Mouse (Mus musculus) CH12.LX (cell line): ENCODE results near the gene Wars. TPM values are rescaled to one million over a fixed set of nuclear protein-coding genes. Genes with fewer than 3 reads are reported as not detected.

Experiments used
- DNase-seq: peaks from one replicate; pipeline ENCODE4 v3.0.0-alpha.2; 2013; ENCODE audit errors: extremely low read depth
- H3K27ac ChIP-seq: 2 replicates; pipeline ENCODE4 v1.5.1; 2012; ENCODE audit warnings: low read depth, mild to moderate bottlenecking, control low read depth, moderate library complexity; ENCODE audit not compliant: insufficient read depth
- H3K27me3 ChIP-seq: replicated peaks from 2 replicates; pipeline ENCODE3; 2012; ENCODE audit warnings: inconsistent platforms
- H3K36me3 ChIP-seq, 2 experiments: replicated peaks in 1 of 2; 2 replicates each; pipeline versions ENCODE3 to v1.6.1; 2012; ENCODE audit warnings: inconsistent platforms in 1 of 2, low read length in 1 of 2, mild to moderate bottlenecking in 1 of 2, mixed read lengths in 1 of 2, moderate library complexity in 1 of 2; ENCODE audit not compliant: control insufficient read depth in 1 of 2, insufficient read depth in 1 of 2
- H3K4me1 ChIP-seq, 2 experiments: 2 replicates each; pipeline ENCODE4 v1.6.1; 2012; ENCODE audit warnings: inconsistent platforms in 1 of 2, moderate library complexity in 1 of 2; ENCODE audit not compliant: insufficient read depth in 2 of 2, control insufficient read depth in 1 of 2
- H3K4me2 ChIP-seq: 2 replicates; pipeline ENCODE4 v1.6.1; 2012; ENCODE audit warnings: low read depth, mild to moderate bottlenecking, control low read depth; ENCODE audit not compliant: poor library complexity, insufficient read depth, severe bottlenecking
- H3K4me3 ChIP-seq, 3 experiments: fragments of 150-350 bp in 1 of 3; sonication (generic) in 1 of 3; replicated peaks in 1 of 3; 2 replicates each; pipeline versions ENCODE3 to v1.5.1; 2011 to 2012; ENCODE audit warnings: low read depth in 2 of 3, low read length in 2 of 3, mild to moderate bottlenecking in 2 of 3, moderate library complexity in 2 of 3, control low read depth in 1 of 3, improper control_type of control experiment in 1 of 3, inconsistent platforms in 1 of 3, mixed read lengths in 1 of 3; ENCODE audit not compliant: poor library complexity in 1 of 3
- H3K79me2 ChIP-seq: replicated peaks from 2 replicates; pipeline ENCODE4 v1.6.1; 2012; ENCODE audit warnings: mild to moderate bottlenecking, moderate library complexity; ENCODE audit not compliant: control insufficient read depth, poor library complexity, insufficient read depth, severe bottlenecking; ENCODE audit errors: extremely low read depth
- H3K9ac ChIP-seq: 2 replicates; pipeline ENCODE4 v1.6.1; 2012; ENCODE audit warnings: low read depth, mild to moderate bottlenecking, control low read depth, moderate library complexity; ENCODE audit not compliant: insufficient read depth
- H3K9me3 ChIP-seq: replicated peaks from 2 replicates; pipeline ENCODE3; 2012; ENCODE audit warnings: low read length, inconsistent platforms, mixed read lengths
- CHD1 ChIP-seq: IDR thresholded peaks from 2 replicates; pipeline ENCODE4 v1.6.1; 2012; ENCODE audit warnings: low read depth, low read length, improper control_type of control experiment, inconsistent platforms
- CHD2 ChIP-seq: IDR thresholded peaks from 2 replicates; pipeline ENCODE4 v1.6.1; 2011; ENCODE audit warnings: low read length, improper control_type of control experiment
- E2F4 ChIP-seq: IDR thresholded peaks from 2 replicates; pipeline ENCODE4 v1.6.1; 2011; ENCODE audit warnings: low read depth, low read length, improper control_type of control experiment; ENCODE audit not compliant: insufficient replicate concordance
- ELF1 ChIP-seq: IDR thresholded peaks from 2 replicates; pipeline ENCODE4 v1.6.1; 2014; ENCODE audit warnings: low read depth, mild to moderate bottlenecking, inconsistent platforms, low read length, improper control_type of control experiment
- GABPA ChIP-seq: IDR thresholded peaks from 2 replicates; pipeline ENCODE4 v1.6.1; 2012; ENCODE audit warnings: low read depth, low read length, improper control_type of control experiment, inconsistent platforms; ENCODE audit not compliant: insufficient replicate concordance
- JUN ChIP-seq: IDR thresholded peaks from 2 replicates; pipeline ENCODE4 v1.6.1; 2011; ENCODE audit warnings: low read depth, mild to moderate bottlenecking, low read length, improper control_type of control experiment, moderate library complexity; ENCODE audit not compliant: insufficient read depth
- JUND ChIP-seq: conservative IDR thresholded peaks from 2 replicates; pipeline ENCODE4 v1.6.1; 2011; ENCODE audit warnings: low read depth, low read length, improper control_type of control experiment
- KAT2A ChIP-seq: IDR thresholded peaks from 2 replicates; pipeline ENCODE4 v1.6.1; 2012; ENCODE audit warnings: low read length, improper control_type of control experiment, inconsistent platforms; ENCODE audit not compliant: insufficient replicate concordance
- MAFK ChIP-seq: IDR thresholded peaks from 2 replicates; pipeline ENCODE4 v1.6.1; 2011; ENCODE audit warnings: low read length, improper control_type of control experiment; ENCODE audit not compliant: insufficient replicate concordance
- MXI1 ChIP-seq: IDR thresholded peaks from 2 replicates; pipeline ENCODE4 v1.6.1; 2011; ENCODE audit warnings: mild to moderate bottlenecking, low read depth, low read length, improper control_type of control experiment
- NELFE ChIP-seq: IDR thresholded peaks from 2 replicates; pipeline ENCODE4 v1.6.1; 2011; ENCODE audit warnings: low read depth, low read length, improper control_type of control experiment
- POLR2AphosphoS2 ChIP-seq: IDR thresholded peaks from 2 replicates; pipeline ENCODE4 v1.6.1; 2011; ENCODE audit warnings: low read depth, low read length, improper control_type of control experiment
- RAD21 ChIP-seq: IDR thresholded peaks from 2 replicates; pipeline ENCODE4 v1.6.1; 2011; ENCODE audit warnings: low read depth, mild to moderate bottlenecking, low read length, improper control_type of control experiment, moderate library complexity
- RCOR1 ChIP-seq: conservative IDR thresholded peaks from 2 replicates; pipeline ENCODE4 v1.6.1; 2012; ENCODE audit warnings: low read depth, mild to moderate bottlenecking, inconsistent platforms, low read length, improper control_type of control experiment
- SMC3 ChIP-seq: IDR thresholded peaks from 2 replicates; pipeline ENCODE4 v1.6.1; 2011; ENCODE audit warnings: low read depth, low read length, improper control_type of control experiment
- TCF12 ChIP-seq: IDR thresholded peaks from 2 replicates; pipeline ENCODE4 v1.6.1; 2014; ENCODE audit warnings: low read depth, mild to moderate bottlenecking, inconsistent platforms, low read length, improper control_type of control experiment
- USF1 ChIP-seq: IDR thresholded peaks from 2 replicates; pipeline ENCODE4 v1.6.1; 2014; ENCODE audit warnings: low read depth, mild to moderate bottlenecking, inconsistent platforms, low read length, improper control_type of control experiment
- ZMIZ1 ChIP-seq: IDR thresholded peaks from 2 replicates; pipeline ENCODE4 v1.6.1; 2012; ENCODE audit warnings: low read depth, mild to moderate bottlenecking, inconsistent platforms, low read length, improper control_type of control experiment
- ZNF384 ChIP-seq: IDR thresholded peaks from 2 replicates; pipeline ENCODE4 v1.6.1; 2012; ENCODE audit warnings: low read depth, low read length, improper control_type of control experiment, inconsistent platforms
- dilution Hi-C: fragments of 300-500 bp; cut with MboI; formaldehyde crosslinking; loops from 2 replicates; pipeline ENCODE4 v1.14.3; 2020; ENCODE audit warnings: low sequenced_read_pairs; ENCODE audit not compliant: extremely low pct_unique_long_range_greater_than_20kb, extremely low pct_ligation_motif_present
- in situ Hi-C: fragments of 300-500 bp; cut with MboI; formaldehyde crosslinking; loops from 3 replicates; pipeline ENCODE4 v1.14.3; 2019; ENCODE audit warnings: low sequenced_read_pairs, low pct_ligation_motif_present, low pct_unique_long_range_greater_than_20kb, mixed read lengths
- polyA plus RNA-seq: library from polyadenylated mRNA; unstranded; fragments of >175 nt; gene quantifications from 2 replicates; pipeline ENCODE4 v1.2.1, GENCODE M21; 2012; ENCODE audit warnings: low read depth; ENCODE audit not compliant: insufficient read length
- total RNA-seq, 2 experiments: library from RNA; depleted of rRNA; stranded (reverse); fragments of 300-350 nt in 1 of 2; fragments of >200 nt in 1 of 2; gene quantifications; 2 replicates each; pipeline ENCODE4 v1.2.3; 2012 to 2014

The Wars gene
- total and polyA plus RNA-seq, 3 experiments, result 73.5 to 93.5 (median 88.0) TPM

GRCm38 (mm10) chr12:108929475-108929874 lies 35.5 kb upstream of the Wars start:
- H3K9me3 ChIP-seq, result no peaks in the 10 kb centered on the region
- dilution Hi-C loops, result no loop called here

DNA sequence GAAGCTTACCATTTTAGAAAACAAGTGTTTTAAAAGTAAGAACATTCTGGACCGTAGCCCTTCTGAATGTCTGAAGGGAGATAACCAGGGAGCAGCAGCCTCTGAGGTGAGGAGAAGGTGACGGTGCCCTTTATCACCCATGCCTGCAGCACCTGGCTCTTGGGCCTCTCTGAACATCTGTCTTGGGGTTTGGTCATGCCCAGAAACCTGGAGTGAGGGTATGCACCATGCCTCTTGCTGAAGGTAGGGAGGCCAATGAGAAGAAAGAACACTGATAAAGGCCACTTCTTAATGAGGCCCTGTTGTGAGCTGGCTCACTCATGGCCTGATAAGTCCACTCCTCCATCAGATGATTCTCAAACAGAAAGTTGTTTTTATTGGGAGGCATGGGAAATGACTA lies 34.3 kb upstream of the Wars start:
- Histone ChIP-seq H3K79me2 (no peaks in the 10 kb centered on the region), H3K27me3 (no peaks in the 10 kb centered on the region), H3K4me3 (no peak overlapping the region), H3K4me1 (peaks cover 0 to 11% of the 10 kb centered on the region in 2 experiments; a peak in 2 of 4 replicates), H3K4me2 (no peak overlapping the region), H3K9me3 (no peaks in the 10 kb centered on the region), H3K9ac (no peak overlapping the region), H3K27ac (no peak overlapping the region), H3K36me3 (peaks cover 0 to 53% of the 10 kb centered on the region in 2 experiments)
- dilution Hi-C loops (no loop called here), in situ Hi-C loops (no loop called here)
- TF ChIP-seq MXI1 (no peak), JUN (no peak), CHD2 (no peak), E2F4 (no peak), CHD1 (no peak), NELFE (no peak), SMC3 (no peak), ZNF384 (no peak), TCF12 (no peak), ELF1 (no peak), ZMIZ1 (no peak)
- no peak for DNase-seq

More at GRCm38 (mm10) chr12:108929475-108929874, 35.5 kb upstream of the Wars start:
- in situ Hi-C loops, result no loop called here
- Histone ChIP-seq H3K4me1 (peaks cover 0 to 11% of the 10 kb centered on the region in 2 experiments; a peak in 2 of 4 replicates), H3K9ac (no peak overlapping the region), H3K27ac (no peak overlapping the region), H3K27me3 (no peaks in the 10 kb centered on the region), H3K36me3 (peaks cover 0 to 48% of the 10 kb centered on the region in 2 experiments), H3K4me2 (no peak overlapping the region), H3K4me3 (no peak overlapping the region), H3K79me2 (no peaks in the 10 kb centered on the region)
- no peak for DNase-seq
- no peak for TF ChIP-seq SMC3
- TF ChIP-seq GABPA, result no peak
- TF ChIP-seq MXI1, result no peak
- no peak for TF ChIP-seq MAFK
- no peak for TF ChIP-seq RAD21
- TF ChIP-seq POLR2AphosphoS2, result no peak
- no peak for TF ChIP-seq ZMIZ1
- no peak for TF ChIP-seq JUND
- no peak for TF ChIP-seq ELF1
- no peak for TF ChIP-seq USF1
- TF ChIP-seq RCOR1, result no peak
- TF ChIP-seq JUN, result no peak
- no peak for TF ChIP-seq KAT2A
